In the genomic region with DNA sequence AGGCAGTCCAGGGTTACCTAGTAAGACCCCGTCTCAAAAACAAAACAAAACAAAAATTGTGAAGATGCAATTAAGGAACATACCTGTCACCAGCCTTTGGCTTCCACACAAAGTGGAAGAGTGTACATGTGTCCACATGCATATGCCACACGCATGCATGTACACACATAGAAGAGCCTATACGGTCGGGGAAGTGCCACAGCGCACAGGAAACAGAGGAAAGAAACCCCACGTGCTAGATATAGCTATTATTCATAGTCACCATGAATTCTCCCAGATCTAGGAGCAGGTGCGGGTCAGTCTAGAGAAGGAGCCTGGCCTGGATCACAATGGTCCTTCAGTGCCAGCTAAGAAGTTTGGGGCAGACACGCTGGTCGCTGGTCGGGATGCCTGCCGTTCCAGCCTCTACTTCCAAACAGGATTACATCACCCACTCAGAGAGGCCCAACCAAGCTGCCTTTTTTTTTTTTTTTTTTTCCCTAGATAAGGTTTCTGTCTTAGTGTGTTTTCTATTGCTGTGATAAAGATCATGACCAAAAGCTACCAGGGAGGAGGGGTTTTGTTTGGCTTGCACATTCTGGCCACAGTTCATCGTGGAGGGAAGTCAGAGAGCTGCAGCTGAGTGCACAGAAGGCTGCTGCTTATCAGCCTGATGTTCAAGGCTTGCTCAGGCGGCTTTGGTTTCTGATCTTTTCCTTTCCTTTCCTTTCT, we compare ENCODE assay signal across 10 mouse cellular contexts. TPM values are rescaled to one million over a fixed set of nuclear protein-coding genes. Genes with fewer than 3 reads are reported as not detected.
DNase-seq lines count a peak whose midpoint lies in the region; ATAC-seq and TF ChIP-seq lines count a peak whose summit lies in the region.
"Had no signal": no experiment of that assay in that cellular context is flagged by ENCODE, and none has a peak within 500 bp of the region (broad histone marks: within the 10 kb centered on the region; RNA-seq: fewer than 3 reads in every experiment).

No protein-coding gene starts in this region.

- H3K4me3 ChIP-seq in midbrain, embryonic 12.5 days: no peak overlapping the region
- H3K4me3 ChIP-seq in midbrain, embryonic 15.5 days: no peak overlapping the region
- H3K4me3 ChIP-seq in MEL (ENCODE audit: control insufficient read depth in 1 of 2, insufficient read depth in 1 of 2, low read depth in 2 of 2, low read length in 2 of 2): peak overlapping the region; percentile 41 to 69
- H3K4me3 ChIP-seq in intestine, embryonic 14.5 days (ENCODE audit: low read depth, low read length): no peak overlapping the region
- H3K4me3 ChIP-seq: hindbrain, embryonic 12.5 days; midbrain, embryonic 13.5 days had no signal

- TF ChIP-seq POLR2A in MEL (IDR thresholded peaks at IDR 0.05; ENCODE audit: control insufficient read depth in 1 of 2, insufficient read depth in 1 of 2, low read depth in 1 of 2, low read length in 2 of 2, poor library complexity in 1 of 2): no peak

- TF ChIP-seq EP300 in MEL (IDR thresholded peaks at IDR 0.05; ENCODE audit: low read depth in 1 of 2, low read length in 2 of 2): peak; percentile 20 to 59; a peak in 2 of 4 replicates

- H3K9me3 ChIP-seq in midbrain, embryonic 12.5 days: no peaks in the 10 kb centered on the region
- no peaks in the 10 kb centered on the region for H3K9me3 ChIP-seq in midbrain, embryonic 15.5 days
- H3K9me3 ChIP-seq in MEL (replicated peaks; ENCODE audit: insufficient read depth, low read length): no peaks in the 10 kb centered on the region
- H3K9me3 ChIP-seq in intestine, embryonic 14.5 days (ENCODE audit: control insufficient read depth, low read length): no peaks in the 10 kb centered on the region
- H3K9me3 ChIP-seq: hindbrain, embryonic 12.5 days; midbrain, embryonic 13.5 days had no signal

- ATAC-seq in midbrain, embryonic 12.5 days (ENCODE audit: low FRiP score, low read depth): no peak
- ATAC-seq in midbrain, embryonic 15.5 days (replicated peaks): no peak
- ATAC-seq in intestine, embryonic 14.5 days (replicated peaks; ENCODE audit: low FRiP score, low TSS enrichment, low read depth): no peak; the same call in 1 of the 2 replicates
- ATAC-seq in megakaryocyte-erythroid progenitor cell, adult 5-6 weeks (replicated peaks; ENCODE audit: low FRiP score, low TSS enrichment, poor library complexity, severe bottlenecking): peak; percentile 52; the same call in 1 of the 2 replicates
- ATAC-seq: midbrain, embryonic 13.5 days had no signal

- WGBS in midbrain, embryonic 12.5 days: 80% methylated on average over 13 of the region's 13 CpGs
- WGBS in midbrain, embryonic 15.5 days: 71% methylated on average over 13 of the region's 13 CpGs
- WGBS in intestine, embryonic 14.5 days: 51% methylated on average over 13 of the region's 13 CpGs

- no peak for TF ChIP-seq RAD21 in MEL (IDR thresholded peaks at IDR 0.05; ENCODE audit: low read depth, low read length)

- no peaks in the 10 kb centered on the region for H3K36me3 ChIP-seq in midbrain, embryonic 12.5 days
- H3K36me3 ChIP-seq in midbrain, embryonic 15.5 days (replicated peaks): no peaks in the 10 kb centered on the region
- H3K36me3 ChIP-seq in MEL (ENCODE audit: control insufficient read depth in 1 of 2, insufficient read depth in 2 of 2, low read length in 2 of 2): peaks cover 0 to 5% of the 10 kb centered on the region in 2 experiments; a peak in 2 of 4 replicates
- no peaks in the 10 kb centered on the region for H3K36me3 ChIP-seq in intestine, embryonic 14.5 days (ENCODE audit: control insufficient read depth, insufficient read depth, low read length)
- H3K36me3 ChIP-seq: hindbrain, embryonic 12.5 days; midbrain, embryonic 13.5 days had no signal

- H3K79me2 ChIP-seq in MEL (ENCODE audit: control insufficient read depth, insufficient read depth, low read length, poor library complexity): no peaks in the 10 kb centered on the region

- peaks cover 2% of the 10 kb centered on the region; the same call in 1 of the 2 replicates for H3K4me1 ChIP-seq in midbrain, embryonic 12.5 days
- no peaks in the 10 kb centered on the region for H3K4me1 ChIP-seq in midbrain, embryonic 15.5 days
- peaks cover 13 to 19% of the 10 kb centered on the region in 2 experiments for H3K4me1 ChIP-seq in MEL (ENCODE audit: control insufficient read depth in 1 of 2, insufficient read depth in 2 of 2, low read length in 2 of 2)
- H3K4me1 ChIP-seq in intestine, embryonic 14.5 days (replicated peaks; ENCODE audit: control insufficient read depth, insufficient read depth, low read length): peaks cover 5% of the 10 kb centered on the region; the same call in 1 of the 2 replicates

- H3K27ac ChIP-seq in midbrain, embryonic 12.5 days (replicated peaks): 0 out of 2 replicates have a peak overlapping the region, but pooled peaks have one; percentile 15
- H3K27ac ChIP-seq in midbrain, embryonic 15.5 days: no peak overlapping the region
- H3K27ac ChIP-seq in MEL (ENCODE audit: control insufficient read depth, low read depth, low read length): peak overlapping the region; percentile 57
- peak overlapping the region; percentile 29; the same call in 1 of the 2 replicates for H3K27ac ChIP-seq in intestine, embryonic 14.5 days (ENCODE audit: low read depth)
- H3K27ac ChIP-seq: hindbrain, embryonic 12.5 days; midbrain, embryonic 13.5 days had no signal

- no peaks in the 10 kb centered on the region for H3K27me3 ChIP-seq in midbrain, embryonic 12.5 days
- H3K27me3 ChIP-seq in midbrain, embryonic 15.5 days (replicated peaks): no peaks in the 10 kb centered on the region
- no peaks in the 10 kb centered on the region for H3K27me3 ChIP-seq in MEL (ENCODE audit: control insufficient read depth in 1 of 2, insufficient read depth in 2 of 2, low read length in 2 of 2)
- H3K27me3 ChIP-seq in intestine, embryonic 14.5 days (replicated peaks; ENCODE audit: control insufficient read depth, insufficient read depth, low read length): no peaks in the 10 kb centered on the region
- H3K27me3 ChIP-seq: hindbrain, embryonic 12.5 days; midbrain, embryonic 13.5 days had no signal

- H3K9ac ChIP-seq in midbrain, embryonic 12.5 days (replicated peaks): no peak overlapping the region
- H3K9ac ChIP-seq in midbrain, embryonic 15.5 days: no peak overlapping the region
- peak overlapping the region; percentile 44 for H3K9ac ChIP-seq in MEL (ENCODE audit: control insufficient read depth, low read depth, low read length, poor library complexity, severe bottlenecking)
- H3K9ac ChIP-seq in intestine, embryonic 14.5 days (ENCODE audit: low read length): no peak overlapping the region
- H3K9ac ChIP-seq: hindbrain, embryonic 12.5 days; midbrain, embryonic 13.5 days had no signal

- H3K4me2 ChIP-seq in midbrain, embryonic 12.5 days (replicated peaks): no peak overlapping the region
- no peak overlapping the region for H3K4me2 ChIP-seq in midbrain, embryonic 15.5 days
- H3K4me2 ChIP-seq in intestine, embryonic 14.5 days (ENCODE audit: low read length): no peak overlapping the region
- H3K4me2 ChIP-seq: hindbrain, embryonic 12.5 days; midbrain, embryonic 13.5 days had no signal

- DNase-seq in MEL (ENCODE audit: low read depth, low spot score): peak; percentile 83
- DNase-seq in intestine, embryonic 14.5 days (ENCODE audit: low spot score): no peak
- DNase-seq in layer of hippocampus, postnatal 10 days (ENCODE audit: low spot score in 2 of 2): no peak
- DNase-seq in cerebellum, adult 11-12 months: no peak
- DNase-seq: cerebellum, adult 9-10 months had no signal

- TF ChIP-seq CTCF in MEL (IDR thresholded peaks at IDR 0.05 in 2 of 3, conservative IDR thresholded peaks at IDR 0.05 in 1 of 3; ENCODE audit: control insufficient read depth in 1 of 3, insufficient read depth in 1 of 3, low read depth in 2 of 3, low read length in 3 of 3, poor library complexity in 1 of 3, severe bottlenecking in 1 of 3): no peak

TF ChIP-seq in MEL, 35 proteins besides CTCF, POLR2A, EP300 and RAD21 (continues in another document):
- TF ChIP-seq USF2 (IDR thresholded peaks at IDR 0.05; ENCODE audit: borderline replicate concordance in 1 of 2, insufficient read depth in 1 of 2, low read depth in 1 of 2, low read length in 2 of 2): no peak
- peak; percentile 97 for TF ChIP-seq TBP (IDR thresholded peaks at IDR 0.05; ENCODE audit: low read depth, low read length)
- peak; percentile 95 for TF ChIP-seq ETS1 (IDR thresholded peaks at IDR 0.05; ENCODE audit: low read depth, low read length)
- no peak for TF ChIP-seq GABPA (IDR thresholded peaks at IDR 0.05; ENCODE audit: low read depth, low read length)
- TF ChIP-seq SIN3A (IDR thresholded peaks at IDR 0.05; ENCODE audit: low read length): peak; percentile 77
- no peak for TF ChIP-seq E2F4 (IDR thresholded peaks at IDR 0.05; ENCODE audit: borderline replicate concordance, low read depth, low read length)
- peak; percentile 66 for TF ChIP-seq TCF12 (IDR thresholded peaks at IDR 0.05; ENCODE audit: low read depth, low read length)
- TF ChIP-seq CHD1 (IDR thresholded peaks at IDR 0.05; ENCODE audit: low read depth, low read length): no peak
- no peak for TF ChIP-seq ZMIZ1 (IDR thresholded peaks at IDR 0.05; ENCODE audit: low read depth, low read length)
- TF ChIP-seq NRF1 (IDR thresholded peaks at IDR 0.05; ENCODE audit: insufficient read depth, low read depth, low read length, poor library complexity, severe bottlenecking): no peak
- peak; percentile 60 for TF ChIP-seq HCFC1 (IDR thresholded peaks at IDR 0.05; ENCODE audit: low read depth, low read length)
- no peak for TF ChIP-seq SMC3 (IDR thresholded peaks at IDR 0.05; ENCODE audit: low read depth, low read length)
- no peak for TF ChIP-seq CHD2 (IDR thresholded peaks at IDR 0.05; ENCODE audit: low read length)
- TF ChIP-seq MYB (IDR thresholded peaks at IDR 0.05; ENCODE audit: low read depth, low read length): no peak
- TF ChIP-seq TAL1 (IDR thresholded peaks at IDR 0.05; ENCODE audit: low read length): no peak
- TF ChIP-seq RCOR1 (IDR thresholded peaks at IDR 0.05; ENCODE audit: low read depth, low read length): peak; percentile 42; the same call in 1 of the 2 replicates
- TF ChIP-seq POLR2AphosphoS5 (IDR thresholded peaks at IDR 0.05; ENCODE audit: borderline replicate concordance, low read depth, low read length): no peak
- 0 out of 2 replicates have a peak, but pooled peaks have one; percentile 23 for TF ChIP-seq ELF1 (IDR thresholded peaks at IDR 0.05; ENCODE audit: low read depth, low read length)

RNA-seq across cellular contexts. Expression of gene Gtf2i, which starts 11.5 kb away (rescaled TPM):
- 220 and 243 TPM in 2 replicates for polyA plus RNA-seq in midbrain, embryonic 12.5 days (2016; fragmentation: Nextera tagmentation; extraction: Ambion mirVana)
- polyA plus RNA-seq in midbrain, embryonic 15.5 days (2015; fragmentation: Nextera tagmentation; extraction: Ambion mirVana): 142 and 149 TPM in 2 replicates
- total RNA-seq in MEL (2012; rRNA removed): 46.7 and 47.2 TPM in 2 replicates
- polyA plus RNA-seq in MEL (2012; ENCODE audit: insufficient read depth in 1 of 2, insufficient read length in 2 of 2, low read depth in 1 of 2, low replicate concordance in 2 of 2, missing spikeins in 1 of 2): 100 to 1,000 TPM; 128 to 151 TPM
- polyA plus RNA-seq in intestine, embryonic 14.5 days (2014; fragmentation: Nextera tagmentation; extraction: Ambion mirVana): 145 and 157 TPM in 2 replicates
- 107 and 116 TPM in 2 replicates for total RNA-seq in megakaryocyte-erythroid progenitor cell, adult 5-6 weeks (2014; fragmentation: Nextera tagmentation)
- total RNA-seq in megakaryocyte-erythroid progenitor cell, adult 5-6 weeks (2017): 42.8 and 45.5 TPM in 2 replicates
- 100 to 1,000 TPM; 188 to 206 TPM for total RNA-seq in layer of hippocampus, postnatal 10 days (2021)

Comparison
In these comparisons a context has a peak if more than half of its experiments do, and no peak if none do; other contexts are left out.
1. H3K4me3 ChIP-seq: peak in MEL (2 of 2); none in midbrain, embryonic 12.5 days (single experiment), midbrain, embryonic 15.5 days (single experiment) and intestine, embryonic 14.5 days (single experiment).